Mouse (Mus musculus) liver, postnatal 0 days (tissue): ENCODE data around the gene Wdr25.

ENCODE experiments used
- CTCF ChIP-seq: sonication (generic); IDR thresholded peaks from 2 replicates; pipeline ENCODE4 v1.5.1; 2016; ENCODE audit warnings: antibody characterized with exemption, low read depth
- EP300 ChIP-seq: IDR thresholded peaks from 2 replicates; pipeline ENCODE4 v1.6.1; 2016; ENCODE audit warnings: antibody characterized with exemption, low read depth, mild to moderate bottlenecking

- TF ChIP-seq EP300 (no peak), CTCF (no peak)
Observed at GRCm38 (mm10) chr12:109038179-109038819, 144.9 kb downstream of the Wdr25 start.
